Mouse (Mus musculus): ENCODE results near the gene Prss33.
A peak's percentile ranks its signal among the peaks of the same experiment; 100 is the strongest.
"Not testable (repeated sequence)": the region's sequence is repeated elsewhere in the genome, so short reads cannot be mapped to it uniquely, and the experiment has no call there.

The Prss33 gene

GRCm38 (mm10) chr17:23836006-23836575 is at the start of gene Prss33:
Gene Prss33, minus strand, starts transcription at chr17:23836056.
- DNase-seq (ENCODE audit: low spot score in 2 of 2) = no peak

GRCm38 (mm10) chr17:23880576-23880975 is 44.7 kb upstream of the Prss33 start, which contains the start of the genes Dcpp1 and Dcpp2:
Gene Dcpp1, plus strand, starts transcription at chr17:23880876.
Gene Dcpp2, plus strand, starts transcription at chr17:23880880.
- DNase-seq (ENCODE audit: low spot score in 2 of 2) = not testable (repeated sequence)

- no peak for DNase-seq (ENCODE audit: low spot score in 2 of 2)
These were observed 41.3 kb upstream of the Prss33 start for GRCm38 (mm10) chr17:23877166-23877565.

- DNase-seq (ENCODE audit: low spot score in 2 of 2) = peak in 1 of 2 experiments; percentile 7
These were observed 40.9 kb upstream of the Prss33 start for GRCm38 (mm10) chr17:23876741-23877140.

- DNase-seq (ENCODE audit: low spot score in 2 of 2) = peak; percentile 44 to 53
These were observed 38.3 kb upstream of the Prss33 start for GRCm38 (mm10) chr17:23873884-23874856.

- DNase-seq (ENCODE audit: low spot score in 2 of 2) = no peak
These were observed 32.7 kb upstream of the Prss33 start for GRCm38 (mm10) chr17:23868513-23868912.

- no peak for DNase-seq (ENCODE audit: low spot score in 2 of 2)
These were observed 31.9 kb upstream of the Prss33 start, which contains the start of gene Prss21 for GRCm38 (mm10) chr17:23867756-23868155. Gene Prss21, plus strand, starts transcription at chr17:23868056.

- no peak for DNase-seq (ENCODE audit: low spot score in 2 of 2)
These were observed 27.1 kb upstream of the Prss33 start for GRCm38 (mm10) chr17:23862926-23863325.

- no peak for DNase-seq (ENCODE audit: low spot score in 2 of 2)
These were observed 22.1 kb upstream of the Prss33 start for GRCm38 (mm10) chr17:23857913-23858312.

GRCm38 (mm10) chr17:23857193-23857592 is 21.3 kb upstream of the Prss33 start:
- DNase-seq (ENCODE audit: low spot score in 2 of 2) = no peak

- no peak for DNase-seq (ENCODE audit: low spot score in 2 of 2)
These were observed 18.4 kb upstream of the Prss33 start for GRCm38 (mm10) chr17:23854229-23854765.

- peak in 1 of 2 experiments; percentile 11 for DNase-seq (ENCODE audit: low spot score in 2 of 2)
These were observed 17.4 kb upstream of the Prss33 start for GRCm38 (mm10) chr17:23853292-23853691.

- DNase-seq (ENCODE audit: low spot score in 2 of 2) = peak; percentile 56 to 64
These were observed 15.2 kb upstream of the Prss33 start for GRCm38 (mm10) chr17:23850853-23851749.

- DNase-seq (ENCODE audit: low spot score in 2 of 2) = no peak
These were observed 14.2 kb upstream of the Prss33 start for GRCm38 (mm10) chr17:23850028-23850427.

GRCm38 (mm10) chr17:23843812-23844273 is 8.0 kb upstream of the Prss33 start, which contains the start of the genes Prss32 and Prss41:
Gene Prss32, plus strand, starts transcription at chr17:23843855.
Gene Prss41, minus strand, starts transcription at chr17:23844172.
- DNase-seq (ENCODE audit: low spot score in 2 of 2) = no peak

- no peak for DNase-seq (ENCODE audit: low spot score in 2 of 2)
These were observed 7.4 kb upstream of the Prss33 start for GRCm38 (mm10) chr17:23843141-23843811.

GRCm38 (mm10) chr17:23841145-23841544 is 5.3 kb upstream of the Prss33 start:
- peak; percentile 59 to 75 for DNase-seq (ENCODE audit: low spot score in 2 of 2)

GRCm38 (mm10) chr17:23831201-23831600 is 4.7 kb downstream of the Prss33 start:
- DNase-seq (ENCODE audit: low spot score in 2 of 2) = no peak

GRCm38 (mm10) chr17:23829064-23829619 is 6.7 kb downstream of the Prss33 start, which contains the start of gene Elob:
Gene Elob, minus strand, starts transcription at chr17:23829136.
- peak; percentile 83 to 91 for DNase-seq (ENCODE audit: low spot score in 2 of 2)
